Mouse (Mus musculus) spleen, embryonic (tissue): ENCODE results near the gene Gm39566.

Experiments used
- CTCF ChIA-PET: fragments of 350-600 bp; sonication (Branson Sonifier 250); formaldehyde crosslinking; loops from one replicate; lab custom pipeline; 2022; lab: Charles Lee

The Gm39566 gene

DNA sequence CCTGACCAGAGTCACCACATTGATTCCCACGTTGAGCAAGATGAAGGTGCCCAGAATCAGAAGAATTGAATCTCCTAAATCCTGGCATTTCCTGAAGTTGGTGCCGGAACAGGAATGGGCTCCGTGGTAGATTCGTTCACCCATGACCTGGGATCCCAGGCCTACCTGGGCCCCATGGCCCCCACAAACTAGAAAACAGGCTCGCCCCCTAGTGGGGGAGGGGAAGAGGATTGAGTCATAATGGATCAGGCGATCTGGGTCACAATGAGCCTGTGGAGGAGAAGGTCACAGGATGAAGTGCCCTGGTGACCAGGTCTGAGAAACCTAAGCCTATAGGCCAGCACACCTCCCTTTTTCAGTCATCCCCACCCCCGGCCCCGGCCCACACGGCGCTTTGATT is at the start of gene Gm39566:
Gene Gm39566 (minus strand): TSS at position 144 of the 400 bp plus-strand sequence.
- CTCF ChIA-PET = no interaction called here

DNA sequence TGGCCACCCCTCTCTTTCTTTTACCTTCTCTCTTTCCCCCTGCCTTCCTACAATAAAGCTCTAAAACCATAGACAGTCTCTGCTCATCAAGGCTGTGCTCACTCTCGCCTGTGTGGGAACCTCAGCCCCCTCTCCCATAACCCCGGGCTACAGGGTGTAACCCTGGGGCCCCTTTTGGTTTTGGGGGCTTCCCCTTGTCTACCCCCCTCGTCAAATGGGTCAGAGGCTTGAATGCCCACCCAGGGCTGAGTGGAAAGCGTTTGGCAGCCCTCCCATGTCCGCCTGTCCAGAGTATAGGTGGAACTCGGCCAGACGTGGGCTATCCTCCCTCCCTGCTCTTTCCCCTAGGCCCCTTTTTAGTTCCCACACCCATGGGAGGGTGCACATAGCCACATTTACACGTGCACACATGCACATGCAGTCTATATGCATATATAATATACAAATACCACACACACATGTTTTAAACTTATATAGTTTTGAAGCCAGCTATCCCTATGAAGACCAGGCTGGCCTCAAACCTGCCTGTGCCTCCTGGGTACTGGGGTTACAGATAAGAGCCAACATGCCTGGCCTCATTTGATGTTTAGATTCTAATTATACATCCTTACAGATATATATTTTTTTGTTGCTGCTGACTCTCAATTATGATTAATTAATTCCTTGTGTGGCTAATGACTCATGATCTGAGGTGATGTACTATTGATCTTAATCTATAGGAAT is 49.2 kb upstream of the Gm39566 start:
- CTCF ChIA-PET = interaction anchor here (0.7 kb wide), 1 partner anchor 103 kb away, joined by 18 read pairs; no protein-coding TSS in a partner anchor

DNA sequence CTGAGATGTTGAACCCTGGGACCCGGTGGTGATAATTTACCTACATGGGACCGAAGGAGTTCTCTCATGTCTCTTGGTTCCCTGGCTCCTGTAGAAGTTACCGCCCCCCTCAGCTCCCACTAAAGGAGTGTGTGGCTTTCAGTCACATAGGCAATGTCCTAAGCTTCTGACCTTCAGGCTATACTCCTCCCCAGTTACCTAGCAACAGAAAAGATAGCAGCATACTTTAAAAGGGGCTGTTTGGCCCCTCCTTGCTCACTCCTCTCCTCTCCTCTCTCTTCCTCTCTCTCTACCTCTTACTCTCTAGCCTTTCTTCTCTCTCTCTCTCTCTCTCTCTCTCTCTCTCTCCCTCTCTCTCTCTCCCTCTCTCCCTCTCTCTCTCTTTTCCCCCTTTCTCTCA is 48.6 kb upstream of the Gm39566 start:
- CTCF ChIA-PET = interaction anchor here (0.7 kb wide), 1 partner anchor 103 kb away, joined by 18 read pairs; no protein-coding TSS in a partner anchor

DNA sequence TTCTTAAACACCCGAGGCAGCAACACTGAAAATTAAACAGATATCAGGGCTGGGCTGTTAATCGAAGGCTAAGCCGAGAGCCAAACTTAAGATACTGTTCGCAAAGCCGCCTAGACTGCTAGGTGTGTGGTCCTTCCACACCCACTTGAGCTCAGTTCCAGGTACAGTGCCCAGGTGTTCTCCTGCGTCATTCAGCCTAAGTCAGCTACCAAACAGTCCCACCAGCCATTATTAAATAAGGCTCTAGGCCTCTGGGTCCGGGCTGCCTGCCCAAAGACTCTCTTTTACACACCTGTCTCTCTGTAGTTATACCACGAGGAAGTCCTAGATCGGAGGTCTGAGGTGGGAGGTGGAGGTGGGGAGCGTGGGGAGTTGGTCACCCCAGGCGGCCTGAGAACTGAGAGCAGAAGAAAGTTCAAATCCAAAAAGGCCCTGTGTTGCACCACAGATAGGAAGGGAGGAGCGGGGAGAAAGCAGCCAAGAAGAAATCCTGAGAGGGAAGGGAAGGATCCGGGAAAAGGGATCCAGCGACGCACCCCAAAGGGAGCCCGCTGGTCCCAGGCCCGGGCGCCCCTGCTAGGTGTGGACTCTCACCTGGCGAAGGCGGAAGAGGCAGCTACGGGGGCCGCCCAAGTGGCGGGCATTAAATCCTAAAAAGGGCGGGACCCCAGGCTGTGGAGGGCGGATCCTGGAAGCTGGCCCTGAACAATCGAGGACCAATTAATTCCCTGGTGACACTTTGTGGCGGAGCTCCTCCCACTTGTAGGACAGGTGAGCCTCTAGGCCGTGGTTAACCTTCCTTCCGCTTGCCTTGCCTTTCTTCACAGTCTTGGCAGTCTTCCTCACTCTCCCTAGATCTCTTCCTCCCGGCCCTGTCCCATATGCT is 43.3 kb upstream of the Gm39566 start, which contains the start of gene Tnk1:
Gene Tnk1 (minus strand): TSS at position 618 of the 886 bp plus-strand sequence.
- CTCF ChIA-PET = interaction anchor here (0.5 kb wide), 1 partner anchor 47 kb away, joined by 3 read pairs; no protein-coding TSS in a partner anchor

DNA sequence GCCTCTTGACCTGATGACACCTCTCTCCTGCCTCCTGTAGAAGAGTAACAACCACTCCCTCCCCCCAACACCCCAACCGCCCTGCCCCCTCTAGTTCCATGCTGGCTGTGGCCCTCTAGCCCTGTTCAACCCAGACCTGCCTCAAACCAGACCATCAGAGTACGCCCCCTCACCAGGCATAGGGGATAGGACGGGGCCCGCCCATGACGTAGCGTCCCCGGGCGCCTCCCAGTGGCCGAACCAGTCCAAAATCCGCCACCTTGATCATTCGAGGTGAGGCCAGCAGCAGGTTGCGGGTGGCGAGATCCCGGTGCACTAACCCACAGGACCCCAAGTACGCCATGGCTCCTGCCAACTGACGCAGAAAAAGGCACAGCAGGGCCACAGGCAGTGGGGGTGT is 40.2 kb upstream of the Gm39566 start:
- CTCF ChIA-PET = no interaction called here

DNA sequence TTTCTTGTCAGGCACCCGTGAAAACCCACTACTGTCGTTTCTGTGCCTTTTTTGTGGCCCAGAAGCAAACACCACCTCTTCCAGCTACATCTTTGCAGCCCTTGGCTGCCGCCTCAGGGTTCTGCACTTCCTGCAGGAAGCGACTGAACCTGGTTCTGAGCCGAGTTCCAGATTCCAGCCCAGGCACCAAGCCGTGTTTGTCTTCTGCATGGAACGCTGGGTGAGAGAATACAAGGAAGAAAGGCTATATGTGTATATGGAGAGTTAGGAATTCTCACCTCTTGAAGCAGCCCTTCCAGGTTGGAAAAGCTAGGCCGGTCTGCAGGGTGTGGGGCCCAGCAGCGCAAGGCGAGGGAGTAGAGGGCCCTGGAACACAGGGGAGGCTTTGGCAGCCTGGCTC is 39.6 kb upstream of the Gm39566 start:
- CTCF ChIA-PET = interaction anchor here (0.6 kb wide), 1 partner anchor 15 kb away, joined by 4 read pairs; no protein-coding TSS in a partner anchor

DNA sequence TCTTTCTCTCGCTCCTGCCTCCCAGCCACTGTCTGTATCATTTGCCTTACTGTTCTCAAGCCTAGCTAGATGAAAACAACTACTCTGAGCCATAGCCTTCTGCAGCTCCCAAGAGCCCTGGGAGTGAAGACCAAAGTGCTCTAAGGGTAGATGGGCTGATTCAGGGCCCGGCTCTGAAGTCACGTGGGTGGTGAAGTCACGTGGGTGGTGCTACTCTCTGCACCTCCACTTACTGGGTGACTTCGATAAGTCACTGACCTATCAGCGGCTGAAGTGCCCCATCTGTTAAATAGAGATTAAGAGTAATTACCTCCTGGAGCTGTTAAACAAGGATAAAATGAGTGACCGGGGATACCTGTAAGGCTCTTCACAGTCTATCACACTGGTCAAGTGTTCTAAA is 38.9 kb upstream of the Gm39566 start:
- CTCF ChIA-PET = no interaction called here

DNA sequence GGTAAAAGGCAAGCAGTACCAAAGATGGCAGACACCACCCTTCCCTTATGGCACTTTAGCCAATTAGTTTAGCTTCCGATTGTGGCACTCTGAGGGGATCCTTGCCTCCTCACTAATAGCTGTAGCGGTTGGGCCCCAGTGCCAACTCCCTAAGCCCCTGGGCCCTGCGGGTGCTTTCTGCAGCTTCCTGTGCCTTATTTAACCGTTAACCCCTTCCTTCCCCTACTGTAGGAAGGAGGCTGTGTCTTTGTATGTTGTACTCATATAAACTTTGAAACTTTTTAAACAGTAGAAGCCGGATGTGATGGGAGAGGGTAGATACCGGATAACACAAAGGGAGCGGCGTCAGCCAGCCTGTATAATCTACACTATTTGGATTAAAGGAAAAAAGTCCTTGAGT is 35.7 kb upstream of the Gm39566 start:
- CTCF ChIA-PET = interaction anchor here (0.5 kb wide), 1 partner anchor 81 kb away, joined by 3 read pairs; no protein-coding TSS in a partner anchor

DNA sequence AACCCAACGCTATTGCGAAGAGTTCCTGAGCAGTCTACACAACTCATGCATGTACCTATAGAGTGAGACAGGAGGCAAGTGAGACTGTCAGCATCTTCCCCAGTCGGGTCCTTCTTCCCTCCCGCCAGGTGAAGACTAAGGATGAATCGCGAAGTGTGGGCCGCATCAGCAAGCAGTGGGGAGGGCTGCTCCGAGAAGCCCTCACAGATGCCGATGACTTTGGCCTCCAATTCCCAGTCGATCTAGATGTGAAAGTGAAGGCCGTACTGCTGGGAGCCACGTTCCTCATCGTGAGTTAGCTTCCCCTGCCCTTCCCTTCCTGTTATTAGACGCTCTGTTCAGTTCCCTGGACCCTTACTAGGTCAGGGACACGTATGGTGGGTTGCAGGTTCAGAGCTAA is 34.8 kb upstream of the Gm39566 start:
- CTCF ChIA-PET = no interaction called here

DNA sequence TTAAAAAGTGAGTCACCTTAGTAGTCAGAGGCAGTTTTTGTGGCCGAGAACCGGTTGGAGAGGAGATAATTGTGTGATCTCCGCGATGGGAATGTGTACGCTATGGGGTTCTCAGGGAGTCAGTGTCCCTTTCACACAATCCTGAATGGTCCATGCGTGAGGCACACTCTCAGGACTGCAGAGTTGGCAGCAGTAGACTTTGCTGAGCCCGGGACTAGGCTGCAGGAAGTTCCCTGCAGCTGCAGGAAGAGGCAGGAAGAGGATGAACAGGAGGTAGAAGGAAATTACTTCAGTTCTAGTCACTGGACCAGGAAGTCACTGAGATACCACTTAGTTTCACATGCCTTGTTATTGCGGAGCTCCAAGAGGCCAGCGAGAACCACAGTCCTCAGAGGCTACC is 34.0 kb upstream of the Gm39566 start:
- CTCF ChIA-PET = no interaction called here

DNA sequence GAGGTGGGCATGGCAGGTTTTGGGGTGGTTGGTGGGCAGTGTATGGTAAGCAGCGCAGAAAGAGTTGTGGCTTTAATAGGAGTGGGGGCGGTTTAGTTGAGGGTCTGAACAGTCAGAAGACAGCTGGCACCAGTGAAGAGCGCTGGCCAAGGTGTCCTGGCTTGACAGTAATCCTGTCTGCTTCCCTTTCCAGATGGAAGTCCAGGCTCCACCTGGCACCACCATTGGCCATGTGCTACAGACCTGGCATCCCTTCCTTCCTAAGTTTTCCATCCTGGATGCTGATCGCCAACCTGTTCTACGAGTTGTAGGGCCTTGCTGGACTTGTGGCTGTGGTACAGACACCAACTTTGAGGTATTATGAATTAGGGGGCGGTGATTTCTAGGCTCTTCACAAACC is 32.9 kb upstream of the Gm39566 start:
- CTCF ChIA-PET = no interaction called here

DNA sequence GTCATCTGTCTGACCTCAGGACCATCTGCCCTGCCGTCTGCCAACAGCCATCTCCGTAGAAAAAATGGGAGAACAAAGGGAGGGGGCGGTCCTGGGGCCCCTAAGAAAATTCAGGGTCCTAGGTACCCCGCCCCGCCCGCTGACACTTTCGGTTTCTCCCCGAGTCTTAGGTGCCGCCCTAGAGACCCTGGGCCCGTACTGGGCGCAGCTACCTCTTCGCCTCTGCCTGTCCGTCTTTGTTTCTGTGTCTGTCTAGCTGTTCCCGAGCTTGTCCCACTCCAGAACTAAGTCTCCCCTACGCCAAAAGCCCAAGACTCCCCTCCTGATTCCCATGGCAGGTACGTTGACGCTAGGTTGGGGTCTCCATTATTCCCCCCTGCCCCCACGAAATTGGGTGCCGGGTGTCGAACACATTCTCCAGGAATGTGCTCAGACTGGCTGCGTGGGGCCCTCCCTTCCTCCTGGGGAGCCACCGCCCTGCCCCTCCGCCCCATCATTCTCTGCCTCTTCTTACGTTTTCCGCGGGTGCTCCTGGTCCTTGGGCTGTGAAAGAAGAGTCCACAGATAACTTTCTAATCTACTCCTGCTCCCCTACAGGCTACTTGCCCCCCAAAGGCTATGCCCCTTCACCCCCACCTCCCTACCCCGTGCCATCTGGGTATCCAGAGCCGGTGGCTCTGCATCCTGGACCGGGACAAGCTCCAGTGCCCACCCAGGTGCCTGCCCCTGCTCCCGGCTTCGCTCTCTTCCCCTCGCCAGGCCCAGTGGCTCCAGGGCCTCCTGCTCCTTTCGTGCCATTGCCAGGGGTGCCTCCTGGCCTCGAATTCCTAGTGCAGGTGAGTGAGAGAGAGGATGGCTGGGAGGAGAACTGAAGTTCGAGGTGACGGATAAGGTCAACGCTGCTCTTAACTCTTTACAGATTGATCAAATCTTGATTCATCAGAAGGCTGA is 31.9 kb upstream of the Gm39566 start:
- CTCF ChIA-PET = no interaction called here

DNA sequence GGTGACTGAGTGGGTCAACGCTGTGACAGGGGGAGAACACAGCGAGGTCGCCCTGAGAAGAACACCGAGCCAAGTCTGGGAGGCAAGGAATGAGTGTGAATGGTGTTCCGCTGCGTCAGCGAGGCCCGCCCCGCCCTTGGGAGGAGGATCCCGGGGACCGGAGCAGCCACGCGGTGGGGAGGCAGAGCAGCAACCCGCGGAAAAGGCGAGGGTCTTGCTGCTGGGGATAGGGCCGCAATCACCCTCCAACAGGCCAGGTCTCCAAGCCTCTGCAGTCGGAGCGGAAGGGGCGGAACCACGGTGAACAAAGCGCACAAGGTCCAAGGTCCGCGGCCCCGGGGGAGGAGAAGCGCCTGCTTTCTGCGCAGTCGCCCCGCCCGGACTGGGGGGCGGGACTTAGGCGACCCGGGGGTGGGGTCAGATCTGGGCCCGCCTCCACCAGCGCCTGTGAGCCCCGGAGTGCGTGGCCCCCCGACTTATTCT is 31.1 kb upstream of the Gm39566 start, which contains the start of gene Plscr3:
Gene Plscr3 (plus strand): TSS at position 179 of the 483 bp plus-strand sequence.
- CTCF ChIA-PET = no interaction called here

DNA sequence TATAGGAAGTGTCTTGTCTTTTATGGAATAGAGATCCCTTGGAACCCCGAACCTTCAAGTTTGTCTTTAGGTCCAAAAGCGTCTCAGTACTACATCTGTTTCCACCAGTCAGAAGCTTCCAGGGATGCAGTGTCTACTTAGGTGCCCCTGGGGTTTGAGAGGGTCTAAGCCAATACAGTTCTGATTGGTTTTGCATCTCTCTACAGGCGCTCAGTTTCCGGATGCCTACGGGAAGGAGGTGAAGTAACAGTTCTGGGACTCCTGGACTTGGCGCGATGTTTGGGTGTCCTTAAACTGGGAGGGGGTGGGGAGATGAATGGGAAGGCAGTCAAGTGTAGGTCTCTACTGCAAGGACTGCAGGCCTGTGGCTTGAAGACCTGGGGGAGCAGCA is 23.6 kb upstream of the Gm39566 start:
- CTCF ChIA-PET = no interaction called here

DNA sequence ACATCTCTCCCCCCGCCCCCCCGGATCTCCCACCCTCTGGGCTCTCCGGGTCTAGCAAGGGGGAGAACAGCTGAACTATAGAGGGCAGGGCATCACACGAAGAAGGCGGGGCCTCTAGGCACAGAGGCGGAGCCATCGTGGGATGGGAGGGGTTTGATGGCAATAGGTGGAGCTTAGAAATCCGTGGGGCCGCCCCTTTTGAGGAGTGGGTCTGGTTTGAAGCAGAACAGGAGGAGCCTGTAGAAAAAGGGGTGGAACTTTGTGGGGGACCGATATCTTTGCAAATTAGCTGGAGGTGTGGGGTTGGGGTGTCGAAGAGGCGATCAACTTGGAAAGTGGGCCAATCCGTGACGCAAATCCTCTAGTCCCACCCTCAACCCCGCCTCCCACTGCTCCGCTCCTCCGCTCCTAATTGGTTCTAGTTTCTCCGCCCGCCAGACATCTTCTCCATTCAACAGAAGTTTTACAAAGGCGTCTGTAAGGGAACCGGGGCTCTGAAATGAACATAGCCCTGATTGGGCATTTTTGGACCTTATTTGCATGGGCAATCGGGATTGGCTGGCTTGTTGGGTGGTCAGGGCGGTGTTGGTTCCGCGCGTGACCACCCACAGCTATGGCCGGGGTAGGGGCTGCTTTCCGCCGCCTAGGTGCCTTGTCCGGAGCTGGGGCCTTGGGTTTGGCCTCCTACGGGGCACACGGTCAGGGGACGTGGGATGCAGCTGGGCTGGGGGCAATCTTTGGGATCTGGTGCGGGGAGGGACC is 23.0 kb upstream of the Gm39566 start, which contains the start of gene Tmem256:
Gene Tmem256 (plus strand): TSS at position 563 of the 762 bp plus-strand sequence.
- CTCF ChIA-PET = interaction anchor here (0.7 kb wide), 1 partner anchor 34 kb away, joined by 3 read pairs; no protein-coding TSS in a partner anchor

DNA sequence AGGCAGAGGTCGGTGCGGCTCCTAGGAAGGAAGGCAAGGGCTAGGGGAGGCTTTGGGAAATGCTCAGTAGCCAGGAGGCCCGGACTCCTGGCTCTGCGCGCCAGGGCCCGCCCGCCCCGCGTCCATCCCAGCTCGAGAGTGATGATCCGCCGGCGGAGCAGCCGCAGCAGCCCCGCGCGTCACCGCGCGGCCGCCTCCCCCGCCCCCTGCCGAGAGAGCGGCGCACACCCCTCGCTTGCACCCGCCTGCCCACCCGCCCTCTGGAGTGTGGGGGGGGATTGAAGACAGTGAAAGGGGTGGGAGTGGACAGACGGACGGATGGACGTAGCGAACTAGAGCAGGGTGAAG is 22.5 kb upstream of the Gm39566 start, which contains the start of gene Nlgn2:
Gene Nlgn2 (minus strand): TSS at position 181 of the 348 bp plus-strand sequence.
- CTCF ChIA-PET = interaction anchor here (0.7 kb wide), 1 partner anchor 34 kb away, joined by 3 read pairs; no protein-coding TSS in a partner anchor

DNA sequence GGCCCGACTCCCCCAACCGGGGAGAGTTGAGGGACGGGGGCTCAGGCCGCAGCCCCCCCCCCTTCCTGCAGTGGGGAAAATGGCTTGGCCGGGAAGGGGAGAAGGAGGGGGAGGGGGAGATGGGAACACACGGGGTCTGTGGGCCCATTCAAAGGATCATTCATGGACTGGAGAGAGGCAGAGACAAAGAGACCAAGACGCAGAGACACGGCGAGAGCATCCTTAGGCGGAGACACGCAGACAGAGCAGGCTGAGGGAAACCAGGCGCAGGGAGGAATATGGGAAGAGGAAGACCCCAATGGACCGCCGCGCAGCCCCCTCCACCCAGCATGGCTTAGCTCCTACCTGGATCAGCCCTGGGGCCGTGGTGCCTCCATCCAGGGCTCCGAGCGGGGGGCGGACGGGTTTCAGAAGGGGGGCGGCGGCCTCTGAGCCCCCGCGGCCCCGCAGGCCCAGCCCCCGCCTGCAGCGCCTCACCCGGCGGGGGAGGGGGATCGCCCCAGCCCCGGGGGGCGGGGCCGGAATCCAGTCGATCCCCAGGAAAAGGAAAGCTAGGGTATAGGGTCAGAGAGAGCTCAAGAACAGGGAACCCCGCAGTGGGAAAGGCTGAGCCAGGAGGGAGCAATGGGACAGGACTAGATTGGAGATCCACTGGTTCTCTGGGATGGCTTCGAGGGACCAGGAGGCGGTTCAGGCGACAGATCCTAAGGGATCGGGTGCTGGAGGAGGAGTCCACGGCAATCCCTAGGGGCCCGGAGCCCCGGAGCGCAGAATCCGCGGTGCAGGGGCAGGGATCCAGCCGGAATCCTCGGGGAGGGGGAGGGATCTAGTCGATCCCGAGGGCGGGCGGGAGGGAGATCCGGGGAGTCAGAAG is 21.8 kb upstream of the Gm39566 start:
- CTCF ChIA-PET = interaction anchor here (0.8 kb wide), 1 partner anchor 154 kb away, joined by 3 read pairs; no protein-coding TSS in a partner anchor

DNA sequence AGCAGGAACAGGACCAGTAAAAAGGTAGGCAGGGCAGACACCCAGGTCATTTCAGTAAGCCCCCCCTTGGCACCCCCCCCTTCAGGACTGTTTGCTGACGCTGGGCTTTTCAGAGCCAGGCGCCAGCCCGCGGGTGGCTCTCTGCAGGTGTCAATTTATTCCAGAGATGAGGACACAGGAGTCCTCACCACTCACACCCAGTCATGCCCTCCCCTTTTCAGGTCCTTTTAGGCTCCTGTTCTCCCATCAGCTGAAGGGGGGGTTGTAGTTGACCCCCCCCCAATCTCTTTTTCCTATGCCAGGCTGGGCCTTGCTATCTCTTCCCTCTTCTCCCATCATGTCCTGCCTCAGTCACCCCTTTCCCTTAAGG is 20.9 kb upstream of the Gm39566 start:
- CTCF ChIA-PET = no interaction called here
